Mouse (Mus musculus) erythroblast, embryonic 14.5 days (primary cell): ENCODE measurements at regions not wholly inside any gene's neighbourhood (a gene's known extent, or its start where the extent isn't known, plus 50 kb on each side); places are given as distances from the start of the nearest gene placed in this dataset.

Experiments
- GATA1 ChIP-seq: IDR thresholded peaks from 2 replicates; pipeline ENCODE4 v1.6.1; 2012; ENCODE audit warnings: low read length, inconsistent platforms, mixed read lengths
- TAL1 ChIP-seq: IDR thresholded peaks from 3 replicates; pipeline ENCODE4 v1.6.1; 2012; ENCODE audit warnings: low read length, inconsistent platforms, mixed read lengths

- TF ChIP-seq TAL1 (no peak), GATA1 (no peak)
These were observed 134.3 kb upstream of the Lhx5 start for GRCm38 (mm10) chr5:120297190-120297589.
